Mouse (Mus musculus) left cerebral cortex, adult 9 months (tissue): ENCODE data around the gene Prrxl1.

ENCODE experiments used
- DNase-seq, 2 experiments: peaks; one replicate each; pipeline ENCODE4 v3.0.0; 2022; ENCODE audit warnings: low spot score in 2 of 2

Prrxl1 gene

GRCm38 (mm10) chr14:32627271-32627670 lies 28.1 kb downstream of the Prrxl1 start:
- DNase-seq, result no peak

GRCm38 (mm10) chr14:32628584-32628983 lies 29.4 kb downstream of the Prrxl1 start:
- DNase-seq, result peak in 1 of 2 experiments; percentile 2

- no peak for DNase-seq
These were observed 33.8 kb downstream of the Prrxl1 start for GRCm38 (mm10) chr14:32632908-32633600.

- no peak for DNase-seq
These were observed 34.9 kb downstream of the Prrxl1 start for GRCm38 (mm10) chr14:32634015-32634682.

GRCm38 (mm10) chr14:32638485-32638884 lies 39.3 kb downstream of the Prrxl1 start:
- DNase-seq, result no peak

GRCm38 (mm10) chr14:32659781-32660180 lies 60.6 kb downstream of the Prrxl1 start:
- DNase-seq, result no peak

- no peak for DNase-seq
These were observed 63.9 kb downstream of the Prrxl1 start for GRCm38 (mm10) chr14:32663099-32663498.

- no peak for DNase-seq
These were observed 74.0 kb downstream of the Prrxl1 start for GRCm38 (mm10) chr14:32673178-32673577.

GRCm38 (mm10) chr14:32678565-32678964 lies 79.4 kb downstream of the Prrxl1 start:
- no peak for DNase-seq

GRCm38 (mm10) chr14:32681603-32682002 lies 82.4 kb downstream of the Prrxl1 start:
- DNase-seq, result no peak

GRCm38 (mm10) chr14:32682536-32682935 lies 83.3 kb downstream of the Prrxl1 start:
- DNase-seq, result no peak

- DNase-seq, result peak in 1 of 2 experiments; percentile 24
These were observed 84.1 kb downstream of the Prrxl1 start for GRCm38 (mm10) chr14:32683251-32683838.

GRCm38 (mm10) chr14:32683982-32684734 lies 85.0 kb downstream of the Prrxl1 start:
- DNase-seq, result no peak

- DNase-seq, result no peak
These were observed 85.5 kb downstream of the Prrxl1 start for GRCm38 (mm10) chr14:32684735-32685105.

- no peak for DNase-seq
These were observed 86.1 kb downstream of the Prrxl1 start, which contains the start of gene 3425401B19Rik for GRCm38 (mm10) chr14:32685124-32685826. Gene 3425401B19Rik (minus strand): TSS chr14:32685293.

- DNase-seq, result no peak
These were observed 96.7 kb downstream of the Prrxl1 start for GRCm38 (mm10) chr14:32695906-32696305.

- DNase-seq, result no peak
These were observed 97.1 kb downstream of the Prrxl1 start for GRCm38 (mm10) chr14:32696344-32696743.

GRCm38 (mm10) chr14:32697774-32698173 lies 98.6 kb downstream of the Prrxl1 start:
- DNase-seq, result no peak

GRCm38 (mm10) chr14:32698556-32698955 lies 99.3 kb downstream of the Prrxl1 start:
- no peak for DNase-seq
